Mouse (Mus musculus) neutrophil, adult 65 days (primary cell): ENCODE results near the gene Onecut3. TPM values are rescaled to one million over a fixed set of nuclear protein-coding genes. Genes with fewer than 3 reads are reported as not detected.

Experiments used
- total RNA-seq: library from RNA; stranded (reverse); gene quantifications from 2 replicates; pipeline ENCODE4 v1.2.4, GENCODE M21; 2023

Gene Onecut3
- not detected in 2 replicates for total RNA-seq

GRCm38 (mm10) chr10:80494732-80495131, at the start of gene Onecut3:
Gene Onecut3, plus strand, starts transcription at chr10:80494835.

GRCm38 (mm10) chr10:80538710-80539394, 44.2 kb downstream of the Onecut3 start, which contains the start of gene Atp8b3:
Gene Atp8b3, minus strand, starts transcription at chr10:80539124.

GRCm38 (mm10) chr10:80561116-80561944, 66.7 kb downstream of the Onecut3 start, which contains the start of gene Rexo1:
Gene Rexo1, minus strand, starts transcription at chr10:80561560.

Other genes with a start within 250 kb of the Onecut3 start
- gene Ndufs7, start 245.7 kb upstream of the Onecut3 start, total RNA-seq: 44.9 and 49.8 TPM in 2 replicates
- gene Gamt, start 233.8 kb upstream of the Onecut3 start, total RNA-seq: 4.0 and 4.8 TPM in 2 replicates
- gene Dazap1, start 233.3 kb upstream of the Onecut3 start, total RNA-seq: 71.8 and 72.5 TPM in 2 replicates
- 539 and 578 TPM in 2 replicates for gene Rps15, start 202.4 kb upstream of the Onecut3 start, total RNA-seq
- not detected in 2 replicates for gene Apc2, start 198.9 kb upstream of the Onecut3 start, total RNA-seq
- 29.5 and 40.3 TPM in 2 replicates for gene 2310011J03Rik, start 174.3 kb upstream of the Onecut3 start, total RNA-seq
- not detected in 2 replicates for gene Pcsk4, start 165.3 kb upstream of the Onecut3 start, total RNA-seq
- 0.44 and 0.54 TPM in 2 replicates for gene Reep6, start 164.9 kb upstream of the Onecut3 start, total RNA-seq
- not detected in 2 replicates for gene Adamtsl5, start 146.4 kb upstream of the Onecut3 start, total RNA-seq
- gene Plk5, start 138.4 kb upstream of the Onecut3 start, total RNA-seq: not detected in 2 replicates
- gene Mex3d, start 107.2 kb upstream of the Onecut3 start, total RNA-seq: 1.9 and 2.6 TPM in 2 replicates
- gene Mbd3, start 95.3 kb upstream of the Onecut3 start, total RNA-seq: 30.1 and 33.3 TPM in 2 replicates
- gene Uqcr11, start 88.0 kb upstream of the Onecut3 start, total RNA-seq: 68.5 and 72.8 TPM in 2 replicates
- gene Tcf3, start 61.2 kb upstream of the Onecut3 start, total RNA-seq: 40.0 and 42.1 TPM in 2 replicates
- not detected in 2 replicates for gene Atp8b3, start 44.3 kb downstream of the Onecut3 start, total RNA-seq
- gene Rexo1, start 66.7 kb downstream of the Onecut3 start, total RNA-seq: 87.8 and 112 TPM in 2 replicates
- 5.7 and 7.0 TPM in 2 replicates for gene Klf16, start 82.5 kb downstream of the Onecut3 start, total RNA-seq
- gene Abhd17a, start 95.5 kb downstream of the Onecut3 start, total RNA-seq: 34.9 and 41.1 TPM in 2 replicates
- gene Scamp4, start 108.0 kb downstream of the Onecut3 start, total RNA-seq: 6.9 and 8.2 TPM in 2 replicates
- gene Adat3, start 108.0 kb downstream of the Onecut3 start, total RNA-seq: 0.98 and 2.0 TPM in 2 replicates
- gene Gm49322, start 111.2 kb downstream of the Onecut3 start, total RNA-seq: 0.77 and 0.98 TPM in 2 replicates
- 101 and 129 TPM in 2 replicates for gene Csnk1g2, start 128.0 kb downstream of the Onecut3 start, total RNA-seq
- gene Btbd2, start 162.2 kb downstream of the Onecut3 start, total RNA-seq: 12.4 and 15.2 TPM in 2 replicates
- 181 and 193 TPM in 2 replicates for gene Mknk2, start 183.3 kb downstream of the Onecut3 start, total RNA-seq
- 140 and 155 TPM in 2 replicates for gene Mob3a, start 207.1 kb downstream of the Onecut3 start, total RNA-seq
- gene Izumo4, start 207.3 kb downstream of the Onecut3 start, total RNA-seq: 8.4 and 14.1 TPM in 2 replicates
- 99.7 and 123 TPM in 2 replicates for gene Ap3d1, start 247.4 kb downstream of the Onecut3 start, total RNA-seq